Mouse (Mus musculus): ENCODE results near the gene Ahctf1. TPM values are rescaled to one million over a fixed set of nuclear protein-coding genes. Genes with fewer than 3 reads are reported as not detected.

Gene Ahctf1
- total and polyA plus RNA-seq, 3 experiments, result 56.9 to 489 (median 70.8) TPM

DNA sequence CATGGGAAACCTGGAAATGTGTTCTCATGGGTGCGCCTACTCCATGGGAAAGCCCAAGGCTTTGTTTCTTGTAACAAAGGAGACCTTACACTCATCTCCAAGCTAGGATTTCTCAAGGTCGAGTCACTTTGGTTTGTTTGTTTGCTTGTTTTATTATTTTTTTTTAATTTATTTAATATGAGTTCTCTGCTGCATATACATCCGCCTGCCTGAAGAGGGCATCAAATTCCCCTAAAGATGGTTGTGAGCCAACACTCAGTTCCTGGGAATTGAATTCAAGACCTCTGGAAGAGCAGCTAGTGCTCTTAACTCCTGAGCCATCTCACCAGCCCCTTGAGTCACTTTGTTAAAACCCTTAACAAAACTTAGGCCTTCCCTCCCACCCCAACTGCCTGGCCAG is 90.1 kb downstream of the Ahctf1 start:
- Histone ChIP-seq H3K4me1 (ENCODE audit: control insufficient read depth in 1 of 2, insufficient read depth in 2 of 2, low read length in 2 of 2) (peaks cover 4 to 23% of the 10 kb centered on the region in 2 experiments; a peak in 3 of 4 replicates), H3K27ac (ENCODE audit: control insufficient read depth, low read depth, low read length) (no peak overlapping the region), H3K79me2 (ENCODE audit: control insufficient read depth, insufficient read depth, low read length, poor library complexity) (no peaks in the 10 kb centered on the region), H3K36me3 (ENCODE audit: control insufficient read depth in 1 of 2, insufficient read depth in 2 of 2, low read length in 2 of 2) (peaks cover 0 to 10% of the 10 kb centered on the region in 2 experiments; a peak in 2 of 4 replicates), H3K27me3 (ENCODE audit: control insufficient read depth in 1 of 2, insufficient read depth in 2 of 2, low read length in 2 of 2) (no peaks in the 10 kb centered on the region), H3K9me3 (replicated peaks; ENCODE audit: insufficient read depth, low read length) (no peaks in the 10 kb centered on the region), H3K4me3 (ENCODE audit: control insufficient read depth in 1 of 2, insufficient read depth in 1 of 2, low read depth in 2 of 2, low read length in 2 of 2) (no peak overlapping the region), H3K9ac (ENCODE audit: control insufficient read depth, low read depth, low read length, poor library complexity, severe bottlenecking) (no peak overlapping the region)
- TF ChIP-seq EP300 (IDR thresholded peaks at IDR 0.05; ENCODE audit: low read depth in 1 of 2, low read length in 2 of 2) (no peak), ZNF384 (IDR thresholded peaks at IDR 0.05; ENCODE audit: low read depth, low read length) (peak; percentile 56), ZKSCAN1 (IDR thresholded peaks at IDR 0.05; ENCODE audit: low read depth, low read length) (0 out of 2 replicates have a peak, but pooled peaks have one; percentile 34), CTCF (IDR thresholded peaks at IDR 0.05 in 2 of 3, conservative IDR thresholded peaks at IDR 0.05 in 1 of 3; ENCODE audit: control insufficient read depth in 1 of 3, insufficient read depth in 1 of 3, low read depth in 2 of 3, low read length in 3 of 3, poor library complexity in 1 of 3, severe bottlenecking in 1 of 3) (peak; percentile 19 to 34 (median 31); a peak in 3 of 6 replicates)
- DNase-seq (ENCODE audit: low read depth, low spot score), result peak; percentile 31

DNA sequence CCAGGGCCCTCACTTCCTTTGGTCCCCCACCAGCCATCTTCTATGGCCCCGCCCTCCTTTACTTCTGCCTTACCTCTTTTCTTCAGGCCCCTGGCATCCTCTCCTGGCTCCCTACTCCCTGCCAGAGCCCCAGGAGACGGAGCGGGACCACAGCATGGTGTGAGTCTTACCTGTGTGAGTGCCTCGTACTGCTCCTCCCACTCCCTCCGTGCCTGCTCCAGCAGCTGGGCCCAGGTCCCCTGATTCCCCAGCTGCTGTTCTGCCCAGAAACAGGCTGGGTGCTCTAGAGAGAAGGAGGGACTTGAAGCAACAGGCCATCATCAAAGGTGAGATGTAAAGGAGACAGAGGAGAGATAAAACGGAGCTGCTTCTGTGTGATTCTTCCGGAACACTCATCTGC is 90.8 kb downstream of the Ahctf1 start:
- no peaks in the 10 kb centered on the region for H3K9me3 ChIP-seq (replicated peaks; ENCODE audit: insufficient read depth, low read length)
- TF ChIP-seq MYB (IDR thresholded peaks at IDR 0.05; ENCODE audit: low read depth, low read length) (no peak), CTCF (IDR thresholded peaks at IDR 0.05 in 2 of 3, conservative IDR thresholded peaks at IDR 0.05 in 1 of 3; ENCODE audit: control insufficient read depth in 1 of 3, insufficient read depth in 1 of 3, low read depth in 2 of 3, low read length in 3 of 3, poor library complexity in 1 of 3, severe bottlenecking in 1 of 3) (no peak), USF2 (IDR thresholded peaks at IDR 0.05; ENCODE audit: borderline replicate concordance in 1 of 2, insufficient read depth in 1 of 2, low read depth in 1 of 2, low read length in 2 of 2) (no peak), GABPA (IDR thresholded peaks at IDR 0.05; ENCODE audit: low read depth, low read length) (no peak), RCOR1 (IDR thresholded peaks at IDR 0.05; ENCODE audit: low read depth, low read length) (no peak), NELFE (IDR thresholded peaks at IDR 0.05; ENCODE audit: low read depth, low read length) (no peak), HCFC1 (IDR thresholded peaks at IDR 0.05; ENCODE audit: low read depth, low read length) (no peak), SMC3 (IDR thresholded peaks at IDR 0.05; ENCODE audit: low read depth, low read length) (no peak), ZMIZ1 (IDR thresholded peaks at IDR 0.05; ENCODE audit: low read depth, low read length) (no peak), E2F4 (IDR thresholded peaks at IDR 0.05; ENCODE audit: borderline replicate concordance, low read depth, low read length) (no peak), MYC (IDR thresholded peaks at IDR 0.05; ENCODE audit: low read depth, low read length) (no peak), JUND (IDR thresholded peaks at IDR 0.05; ENCODE audit: low read depth, low read length) (no peak), POLR2AphosphoS5 (IDR thresholded peaks at IDR 0.05; ENCODE audit: borderline replicate concordance, low read depth, low read length) (no peak), MXI1 (IDR thresholded peaks at IDR 0.05; ENCODE audit: low read depth, low read length) (no peak), RAD21 (IDR thresholded peaks at IDR 0.05; ENCODE audit: low read depth, low read length) (no peak), USF1 (IDR thresholded peaks at IDR 0.05; ENCODE audit: low read depth, low read length) (no peak), SIN3A (IDR thresholded peaks at IDR 0.05; ENCODE audit: low read length) (no peak), GATA1 (IDR thresholded peaks at IDR 0.05; ENCODE audit: low read depth, low read length) (no peak)
- H3K9ac ChIP-seq (ENCODE audit: control insufficient read depth, low read depth, low read length, poor library complexity, severe bottlenecking), result no peak overlapping the region
- no peaks in the 10 kb centered on the region for H3K79me2 ChIP-seq (ENCODE audit: control insufficient read depth, insufficient read depth, low read length, poor library complexity)
- H3K36me3 ChIP-seq (ENCODE audit: control insufficient read depth in 1 of 2, insufficient read depth in 2 of 2, low read length in 2 of 2), result peaks cover 0 to 10% of the 10 kb centered on the region in 2 experiments; a peak in 2 of 4 replicates
- no peaks in the 10 kb centered on the region for H3K27me3 ChIP-seq (ENCODE audit: control insufficient read depth in 1 of 2, insufficient read depth in 2 of 2, low read length in 2 of 2)
- no peak for DNase-seq (ENCODE audit: low read depth, low spot score)
- H3K27ac ChIP-seq (ENCODE audit: control insufficient read depth, low read depth, low read length), result no peak overlapping the region
- H3K4me3 ChIP-seq (ENCODE audit: control insufficient read depth in 1 of 2, insufficient read depth in 1 of 2, low read depth in 2 of 2, low read length in 2 of 2), result no peak overlapping the region
- peaks cover 4 to 23% of the 10 kb centered on the region in 2 experiments; a peak in 3 of 4 replicates for H3K4me1 ChIP-seq (ENCODE audit: control insufficient read depth in 1 of 2, insufficient read depth in 2 of 2, low read length in 2 of 2)

Data from MEL (cell line).